Comparison of ENCODE assay signal across 25 mouse cellular contexts in the genomic region with DNA sequence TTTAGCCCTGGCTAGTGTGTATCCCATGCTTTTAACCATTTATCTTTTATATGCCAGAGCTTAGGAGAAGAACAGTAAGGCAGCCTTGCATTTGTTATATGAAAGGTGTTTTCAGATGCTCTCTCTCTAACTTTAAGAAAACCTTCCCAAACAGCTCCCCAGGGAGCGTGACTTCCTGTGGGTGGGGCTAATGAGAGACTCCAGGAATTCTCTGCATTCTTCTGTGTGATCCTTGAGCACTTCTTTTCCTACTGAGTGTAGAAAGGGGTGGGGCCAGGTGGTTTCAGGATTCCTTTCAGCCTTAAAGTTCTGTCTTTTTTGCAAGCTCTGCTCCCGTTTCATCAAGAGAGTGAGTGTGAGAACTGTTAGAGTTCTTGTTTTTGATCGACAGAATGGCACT. TPM values are rescaled to one million over a fixed set of nuclear protein-coding genes. Genes with fewer than 3 reads are reported as not detected.
DNase-seq lines count a peak whose midpoint lies in the region; ATAC-seq and TF ChIP-seq lines count a peak whose summit lies in the region.
"Had no signal": no experiment of that assay in that cellular context is flagged by ENCODE, and none has a peak within 500 bp of the region (broad histone marks: within the 10 kb centered on the region; RNA-seq: fewer than 3 reads in every experiment).

No protein-coding gene starts in this region.

- H3K9me3 ChIP-seq in lung, embryonic 16.5 days (ENCODE audit: control insufficient read depth, low read length) = peaks cover 4% of the 10 kb centered on the region; the same call in 1 of the 2 replicates
- H3K9me3 ChIP-seq in ES-E14 (ENCODE audit: control insufficient read depth, insufficient read depth, low read depth, low read length) = no peaks in the 10 kb centered on the region
- 0 out of 2 replicates have a peak, but pooled peaks cover 6% of the 10 kb centered on the region for H3K9me3 ChIP-seq in limb, embryonic 14.5 days (ENCODE audit: control insufficient read depth, low read length)
- H3K9me3 ChIP-seq: forebrain, embryonic 15.5 days; heart, embryonic 15.5 days; neural tube, embryonic 12.5 days had no signal

- DNase-seq in kidney, adult 2 months = peak; percentile 26
- DNase-seq in kidney, adult 11 months = no peak
- DNase-seq in lung, postnatal 25 days (ENCODE audit: low spot score) = no peak
- DNase-seq in ES-E14 (ENCODE audit: low read depth, low spot score) (peak; percentile 86), adipocyte (ENCODE audit: low spot score) (no peak)
- peak; percentile 26 for DNase-seq in limb, embryonic 14.5 days (ENCODE audit: low spot score)
- no peak for DNase-seq in B cell, adult 2 months
- DNase-seq: cerebellum, adult 18-20 months; right cerebral cortex, postnatal 4 days; thymus, adult 18-20 months had no signal

- no peak for TF ChIP-seq POLR2A in kidney, adult 2 months (IDR thresholded peaks at IDR 0.05; ENCODE audit: low read depth, low read length)
- TF ChIP-seq POLR2A in limb, embryonic 14.5 days (IDR thresholded peaks at IDR 0.05; ENCODE audit: borderline replicate concordance, extremely low read depth, insufficient read depth, insufficient read length) = no peak

- H3K27ac ChIP-seq in kidney, adult 2 months (ENCODE audit: insufficient read depth, low read depth, low read length) = no peak overlapping the region
- H3K27ac ChIP-seq in lung, embryonic 16.5 days (ENCODE audit: low read length) = peak overlapping the region; percentile 36
- peak overlapping the region; percentile 89; the same call in 1 of the 2 replicates for H3K27ac ChIP-seq in ES-E14 (ENCODE audit: insufficient read depth, low read depth, low read length, poor library complexity, severe bottlenecking)
- H3K27ac ChIP-seq in limb, embryonic 14.5 days (replicated peaks; ENCODE audit: low read depth, low read length) = no peak overlapping the region
- H3K27ac ChIP-seq: forebrain, embryonic 15.5 days; heart, embryonic 15.5 days; hindbrain, embryonic 14.5 days; neural tube, embryonic 12.5 days had no signal

- no peaks in the 10 kb centered on the region for H3K27me3 ChIP-seq in kidney, adult 2 months (replicated peaks; ENCODE audit: control insufficient read depth, insufficient read depth, low read length)
- no peaks in the 10 kb centered on the region for H3K27me3 ChIP-seq in lung, embryonic 16.5 days (ENCODE audit: control insufficient read depth, insufficient read depth, low read depth, low read length)
- no peaks in the 10 kb centered on the region for H3K27me3 ChIP-seq in limb, embryonic 14.5 days (ENCODE audit: control insufficient read depth, insufficient read depth, low read length)
- H3K27me3 ChIP-seq: forebrain, embryonic 15.5 days; neural tube, embryonic 12.5 days; Patski had no signal

- no peaks in the 10 kb centered on the region for H3K36me3 ChIP-seq in kidney, adult 2 months (ENCODE audit: control insufficient read depth, insufficient read depth, low read length)
- peaks cover 7% of the 10 kb centered on the region; the same call in 1 of the 2 replicates for H3K36me3 ChIP-seq in lung, embryonic 16.5 days (ENCODE audit: control insufficient read depth, insufficient read depth, low read length)
- H3K36me3 ChIP-seq in ES-E14 (ENCODE audit: control insufficient read depth, insufficient read depth, low read length, poor library complexity, severe bottlenecking) = peaks cover 6% of the 10 kb centered on the region; the same call in 1 of the 2 replicates
- no peaks in the 10 kb centered on the region for H3K36me3 ChIP-seq in limb, embryonic 14.5 days (ENCODE audit: control insufficient read depth, insufficient read depth, low read length)
- H3K36me3 ChIP-seq: forebrain, embryonic 15.5 days; heart, embryonic 15.5 days; neural tube, embryonic 12.5 days had no signal

- TF ChIP-seq CTCF in kidney, adult 2 months (conservative IDR thresholded peaks at IDR 0.05; ENCODE audit: insufficient read depth, insufficient read length, low read depth, low read length) = no peak

- peak; percentile 71; the same call in 1 of the 2 replicates for ATAC-seq in lung, embryonic 16.5 days (ENCODE audit: low read depth)
- ATAC-seq in limb, embryonic 14.5 days (ENCODE audit: low FRiP score, low read depth) = no peak
- ATAC-seq: CD4-positive, CD25-positive, alpha-beta regulatory T cell, adult 4 months; forebrain, embryonic 15.5 days; midbrain, embryonic 16.5 days; Patski had no signal

- H3K4me3 ChIP-seq in kidney, adult 2 months (ENCODE audit: insufficient read depth, low read depth, low read length) = no peak overlapping the region
- no peak overlapping the region for H3K4me3 ChIP-seq in lung, embryonic 16.5 days (ENCODE audit: low read length)
- peak overlapping the region in 1 of 2 experiments; percentile 49; a peak in 2 of 4 replicates for H3K4me3 ChIP-seq in ES-E14 (ENCODE audit: insufficient read depth in 1 of 2, low read depth in 1 of 2, low read length in 2 of 2, poor library complexity in 1 of 2, severe bottlenecking in 1 of 2)
- H3K4me3 ChIP-seq in limb, embryonic 14.5 days (replicated peaks; ENCODE audit: low read length) = no peak overlapping the region
- H3K4me3 ChIP-seq: forebrain, embryonic 15.5 days; heart, embryonic 15.5 days; neural tube, embryonic 12.5 days had no signal

- no peak overlapping the region for H3K4me2 ChIP-seq in lung, embryonic 16.5 days (ENCODE audit: low read depth, low read length)
- H3K4me2 ChIP-seq in limb, embryonic 14.5 days (replicated peaks; ENCODE audit: low read depth, low read length, severe bottlenecking) = no peak overlapping the region
- H3K4me2 ChIP-seq: forebrain, embryonic 15.5 days; heart, embryonic 15.5 days; hindbrain, embryonic 14.5 days; liver, embryonic 11.5 days; neural tube, embryonic 12.5 days had no signal

- 56% methylated on average over 3 of the region's 3 CpGs for WGBS in kidney, adult 2 months
- WGBS in lung, embryonic 16.5 days = 45% methylated on average over 3 of the region's 3 CpGs
- 61% methylated on average over 3 of the region's 3 CpGs for WGBS in limb, embryonic 14.5 days

- in situ Hi-C loops in ES-E14 (cut with MboI; ENCODE audit: low sequenced_read_pairs in 2 of 2, unreplicated experiment in 2 of 2) = no loop called here

- H3K9ac ChIP-seq in lung, embryonic 16.5 days (ENCODE audit: low read length) = no peak overlapping the region
- no peak overlapping the region for H3K9ac ChIP-seq in ES-E14 (ENCODE audit: insufficient read depth, low read depth, low read length, poor library complexity, severe bottlenecking)
- no peak overlapping the region for H3K9ac ChIP-seq in limb, embryonic 14.5 days (ENCODE audit: low read depth, low read length, severe bottlenecking)
- H3K9ac ChIP-seq: forebrain, embryonic 15.5 days; heart, embryonic 15.5 days; hindbrain, embryonic 14.5 days; neural tube, embryonic 12.5 days had no signal

- peaks cover 28% of the 10 kb centered on the region for H3K4me1 ChIP-seq in kidney, adult 2 months (ENCODE audit: control insufficient read depth, insufficient read depth, low read length)
- peaks cover 13% of the 10 kb centered on the region for H3K4me1 ChIP-seq in lung, embryonic 16.5 days (replicated peaks; ENCODE audit: control insufficient read depth, insufficient read depth, low read length)
- H3K4me1 ChIP-seq in ES-E14 (ENCODE audit: control insufficient read depth in 2 of 2, insufficient read depth in 2 of 2, low read length in 2 of 2, poor library complexity in 1 of 2) = peaks cover 12 to 13% of the 10 kb centered on the region in 2 experiments
- peaks cover 3% of the 10 kb centered on the region for H3K4me1 ChIP-seq in limb, embryonic 14.5 days (ENCODE audit: control insufficient read depth, insufficient read depth, low read length)
- H3K4me1 ChIP-seq: forebrain, embryonic 15.5 days; neural tube, embryonic 12.5 days had no signal

TF ChIP-seq in ES-E14, 5 proteins besides CTCF, POLR2A, EP300 and RAD21:
- no peak for TF ChIP-seq ZC3H11A (IDR thresholded peaks at IDR 0.05; ENCODE audit: borderline replicate concordance, low read depth, low read length)
- no peak for TF ChIP-seq MAFK (IDR thresholded peaks at IDR 0.05; ENCODE audit: insufficient read depth, low read depth, low read length)
- no peak for TF ChIP-seq HCFC1 (IDR thresholded peaks at IDR 0.05; ENCODE audit: borderline replicate concordance, insufficient read depth, low read length)
- TF ChIP-seq ZNF384 (IDR thresholded peaks at IDR 0.05; ENCODE audit: low read depth, low read length) = no peak
- TF ChIP-seq CHD2 (IDR thresholded peaks at IDR 0.05; ENCODE audit: low read depth, low read length) = no peak
TF ChIP-seq in ES-E14: peak in this region for 0.

RNA-seq across cellular contexts. Expression of gene Prss48, which starts 8.3 kb away (rescaled TPM):
- polyA plus RNA-seq in kidney, adult 2 months (2012; rRNA removed) = not detected in 2 replicates
- 0.16 and 0.23 TPM in 2 replicates for polyA plus RNA-seq in lung, embryonic 16.5 days (2015; fragmentation: Nextera tagmentation; extraction: Ambion mirVana)
- total RNA-seq in ES-E14 (2012; rRNA removed) = 0.36 and 1.1 TPM in 2 replicates
- polyA plus RNA-seq in limb, embryonic 14.5 days (2012; rRNA removed) = not detected in 2 replicates
- polyA plus RNA-seq in limb, embryonic 14.5 days (2014; fragmentation: Nextera tagmentation; extraction: Ambion mirVana) = not detected in 2 replicates
- total RNA-seq: adrenal gland, adult 18-20 months; gastrocnemius, adult 18-20 months; heart, adult 18-20 months; layer of hippocampus, postnatal 14 days; left cerebral cortex, postnatal 14 days had no signal
- polyA plus RNA-seq: brain, embryonic 14.5 days; CD4-positive, CD25-positive, alpha-beta regulatory T cell, adult 4 months; forebrain, embryonic 15.5 days; heart, embryonic 15.5 days; midbrain, embryonic 16.5 days; neural tube, embryonic 12.5 days; Patski had no signal

RNA-seq across cellular contexts. Expression of gene Sh3d19, which starts 39.7 kb away (rescaled TPM):
- polyA plus RNA-seq in kidney, adult 2 months (2012; rRNA removed) = 44.2 and 60.5 TPM in 2 replicates
- 25.2 and 26.7 TPM in 2 replicates for polyA plus RNA-seq in lung, embryonic 16.5 days (2015; fragmentation: Nextera tagmentation; extraction: Ambion mirVana)
- 13.2 and 22.3 TPM in 2 replicates for total RNA-seq in ES-E14 (2012; rRNA removed)
- polyA plus RNA-seq in limb, embryonic 14.5 days (2012; rRNA removed) = 33.8 and 36.5 TPM in 2 replicates
- 29.2 and 32.1 TPM in 2 replicates for polyA plus RNA-seq in limb, embryonic 14.5 days (2014; fragmentation: Nextera tagmentation; extraction: Ambion mirVana)

Comparison
In these comparisons a context has a peak if more than half of its experiments do, and no peak if none do; other contexts are left out.
1. DNase-seq: peak in kidney, adult 2 months (single experiment), ES-E14 (single experiment) and limb, embryonic 14.5 days (single experiment); none in kidney, adult 11 months (single experiment), lung, postnatal 25 days (single experiment), adipocyte (single experiment) and B cell, adult 2 months (0 of 2).
2. H3K27ac ChIP-seq: peak in lung, embryonic 16.5 days (single experiment) and ES-E14 (single experiment); none in kidney, adult 2 months (single experiment) and limb, embryonic 14.5 days (single experiment).